Mouse (Mus musculus) layer of hippocampus, postnatal 10 days (tissue): ENCODE results near the gene Chst3. TPM values are rescaled to one million over a fixed set of nuclear protein-coding genes. Genes with fewer than 3 reads are reported as not detected.
A peak's percentile ranks its signal among the peaks of the same experiment; 100 is the strongest.
"Not testable (repeated sequence)": the region's sequence is repeated elsewhere in the genome, so short reads cannot be mapped to it uniquely, and the experiment has no call there.

Source experiments
- DNase-seq, 2 experiments: peaks; one replicate each; pipeline ENCODE4 v3.0.0; 2021; ENCODE audit warnings: low spot score in 2 of 2
- long read RNA-seq: library from polyadenylated mRNA; stranded (forward); transcript quantifications from one replicate; pipeline ENCODE4 v2.0.0, GENCODE M21; 2023
- total RNA-seq, 2 experiments: library from RNA; stranded (reverse); gene quantifications; 2 replicates each; pipeline ENCODE4 v1.2.3; 2021

Gene Chst3
- 1 to 10 TPM; 2.5 to 3.3 TPM for total RNA-seq
- long read RNA-seq, partial matches to known transcripts, result 0 of 9 reads
- long read RNA-seq, other reads (novel, unspliced or antisense), result 9 of 9 reads

DNA sequence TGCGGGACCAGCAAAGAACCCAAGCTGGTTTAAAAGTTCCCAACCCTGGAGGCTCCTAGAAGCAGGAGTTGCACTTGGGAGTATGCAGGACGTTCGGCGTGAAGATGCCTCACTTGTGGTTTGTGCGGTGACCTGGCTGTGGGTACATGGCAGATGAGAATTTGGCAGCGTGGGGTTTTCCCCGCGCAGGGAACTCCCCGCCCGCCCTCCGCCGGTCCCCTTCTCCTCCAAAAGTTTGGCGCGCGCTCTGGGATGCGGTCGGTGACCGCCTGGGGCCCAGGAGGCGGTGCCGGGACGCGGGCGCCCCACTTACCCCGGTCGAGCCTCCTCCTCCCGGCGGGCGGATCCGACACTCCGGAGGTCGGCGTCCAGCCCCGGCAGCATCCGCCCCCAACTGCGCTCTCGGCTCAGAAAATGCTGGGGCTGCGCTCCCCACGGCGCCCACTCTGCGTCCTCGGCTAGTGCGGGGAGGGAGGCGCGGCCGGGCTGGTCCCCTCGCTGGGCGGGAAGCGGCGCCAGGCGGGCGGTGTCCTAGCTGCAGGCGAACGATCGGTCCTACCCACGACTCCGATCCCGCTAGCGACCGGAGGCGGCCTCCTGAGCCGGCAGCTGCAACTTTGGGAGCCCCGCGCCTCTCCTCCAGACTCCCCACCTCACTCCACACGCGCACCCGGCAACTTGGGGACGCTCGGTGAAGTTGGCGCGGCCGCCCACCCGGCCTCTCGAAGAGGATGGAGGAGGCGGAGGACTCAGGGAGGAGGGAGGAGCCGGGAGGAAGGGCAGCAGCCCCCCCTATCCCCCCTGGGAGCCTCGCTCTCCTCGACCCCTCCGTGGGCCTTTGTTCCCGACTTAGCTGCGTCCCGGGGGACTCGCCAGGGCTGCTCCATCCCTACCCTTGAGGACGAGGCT is at the start of gene Chst3:
Gene Chst3 (minus strand): TSS at position 670 of the 909 bp plus-strand sequence.
- DNase-seq, result peak; percentile 40 to 63

- no peak for DNase-seq
Measured at GRCm38 (mm10) chr10:60268738-60269137, 49.7 kb upstream of the Chst3 start.

- no peak for DNase-seq
Measured at GRCm38 (mm10) chr10:60266842-60267401, 47.9 kb upstream of the Chst3 start.

GRCm38 (mm10) chr10:60265252-60265651 is 46.2 kb upstream of the Chst3 start:
- DNase-seq, result peak; percentile 38 to 45

- no peak for DNase-seq
Measured at GRCm38 (mm10) chr10:60263351-60263750, 44.3 kb upstream of the Chst3 start.

DNA sequence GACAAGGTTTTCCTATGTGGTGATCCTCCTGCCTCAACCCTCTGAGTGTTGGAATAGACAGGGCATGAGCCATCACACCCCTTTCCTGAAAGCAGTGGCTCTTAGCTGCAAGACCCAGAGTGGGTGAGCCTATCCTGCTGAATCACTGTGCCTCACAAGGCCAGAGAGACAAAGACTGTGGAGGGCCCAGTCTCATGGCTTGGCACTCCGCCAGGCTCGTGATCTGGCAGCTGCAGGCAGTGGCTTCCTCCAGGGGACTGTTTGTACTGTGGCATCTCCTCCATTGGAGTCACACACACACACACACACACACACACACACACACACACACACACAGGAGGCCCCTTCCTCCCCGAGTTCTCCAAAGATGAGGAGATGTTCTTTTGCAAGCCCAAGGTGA is 43.3 kb upstream of the Chst3 start:
- DNase-seq, result peak; percentile 87 to 88

DNA sequence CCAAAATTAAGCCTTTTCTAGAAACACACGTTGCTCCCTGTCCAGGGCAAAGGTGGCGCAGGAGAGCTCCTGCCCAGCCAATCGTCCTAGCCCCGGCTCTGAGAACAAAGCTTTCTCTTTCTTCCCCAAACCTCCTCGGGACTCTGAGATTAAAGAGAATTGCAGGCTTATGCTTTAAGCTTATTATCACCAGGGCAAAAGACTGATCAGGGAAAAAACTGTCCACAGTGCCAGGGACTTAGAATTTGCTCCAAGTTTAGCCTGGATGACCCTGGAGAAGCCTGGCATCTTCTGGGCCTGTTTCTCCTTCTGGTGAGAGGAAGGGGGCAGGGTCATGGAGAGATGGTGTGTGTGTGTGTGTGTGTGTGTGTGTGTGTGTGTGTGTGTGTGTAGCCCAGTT is 42.5 kb upstream of the Chst3 start:
- DNase-seq, result no peak

DNA sequence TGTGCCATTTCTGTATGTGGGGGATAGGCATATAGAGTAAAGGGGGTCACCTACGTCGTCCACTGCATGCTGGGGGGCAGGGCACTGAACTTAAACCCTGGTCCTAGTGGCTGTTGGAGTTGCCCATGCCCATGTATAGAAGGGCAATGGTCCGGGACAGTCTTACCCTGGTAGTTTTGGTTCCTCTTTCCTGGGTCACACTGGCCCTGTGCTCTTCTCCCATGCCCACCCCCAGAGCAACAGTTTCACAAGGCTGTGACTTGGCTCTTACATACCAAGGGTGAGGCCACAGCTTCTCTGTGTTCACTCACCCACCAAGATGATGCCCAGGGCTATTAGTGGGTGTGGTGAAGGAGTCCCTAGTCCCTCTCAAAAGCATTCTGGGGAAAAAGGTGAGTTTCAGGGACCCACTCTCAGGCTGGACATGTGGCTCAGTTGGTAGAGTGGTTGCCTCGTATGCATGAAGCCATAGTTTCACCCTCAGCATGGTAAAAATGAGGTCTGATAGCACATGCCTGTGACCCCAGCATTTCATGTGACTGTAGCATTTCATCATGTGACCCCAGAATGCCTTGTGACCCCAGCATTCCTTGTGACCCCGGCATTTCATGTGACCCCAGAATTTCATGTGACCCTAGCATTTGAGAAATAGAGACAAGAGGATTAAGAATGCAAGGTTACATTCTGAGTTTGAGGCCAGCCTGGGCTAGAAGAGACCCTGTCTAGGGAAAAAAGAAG is 41.7 kb upstream of the Chst3 start:
- no peak for DNase-seq

GRCm38 (mm10) chr10:60257261-60257825 is 38.3 kb upstream of the Chst3 start:
- no peak for DNase-seq

GRCm38 (mm10) chr10:60256088-60256487 is 37.0 kb upstream of the Chst3 start:
- no peak for DNase-seq

- no peak for DNase-seq
Measured at GRCm38 (mm10) chr10:60252606-60253005, 33.5 kb upstream of the Chst3 start.

DNA sequence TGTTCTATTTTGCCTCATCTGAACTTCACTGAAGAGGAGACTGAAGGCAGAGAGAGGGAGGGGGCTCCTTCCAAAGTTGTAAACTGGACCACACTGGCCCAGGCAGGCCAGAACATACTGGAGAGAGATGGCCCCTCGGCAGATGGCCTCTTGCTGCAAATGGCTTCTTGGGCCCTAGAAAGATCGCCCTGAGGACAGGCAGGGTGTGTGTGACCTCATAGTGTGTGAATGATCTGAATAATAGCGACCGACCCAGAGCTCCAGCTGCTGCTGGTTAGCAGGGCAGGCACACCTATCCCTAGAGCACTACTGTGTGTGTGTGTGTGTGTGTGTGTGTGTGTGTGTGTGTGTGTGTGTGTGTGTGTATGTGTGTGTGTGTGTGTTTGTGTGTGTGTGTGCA is 33.1 kb upstream of the Chst3 start:
- DNase-seq, result no peak

DNA sequence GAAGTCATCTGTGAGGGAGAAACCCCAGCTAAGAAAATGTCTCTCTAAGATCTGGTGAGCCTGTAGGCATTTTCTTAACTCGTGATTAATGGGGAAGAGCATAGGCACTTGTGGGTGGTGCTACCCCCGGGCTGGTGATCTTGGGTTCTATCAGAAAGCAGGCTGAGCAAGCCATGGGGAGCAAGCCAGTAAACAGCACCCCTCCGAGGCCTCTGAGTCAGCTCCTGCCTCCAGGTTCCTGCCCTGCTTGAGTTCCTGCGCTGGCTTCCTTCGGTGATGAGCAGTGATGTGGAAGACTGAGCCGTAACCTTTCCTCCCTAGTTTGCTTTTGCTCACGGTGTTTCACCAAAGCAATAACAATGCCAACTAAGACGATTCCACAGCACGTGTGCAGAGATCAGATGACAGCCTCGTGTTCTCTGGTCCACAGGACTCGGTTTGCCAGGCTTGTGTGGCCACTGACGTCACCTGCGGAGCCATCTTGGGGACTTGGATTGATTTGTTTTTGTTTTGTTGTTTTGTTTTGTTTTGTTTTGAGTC is 31.4 kb upstream of the Chst3 start:
- DNase-seq, result no peak

DNA sequence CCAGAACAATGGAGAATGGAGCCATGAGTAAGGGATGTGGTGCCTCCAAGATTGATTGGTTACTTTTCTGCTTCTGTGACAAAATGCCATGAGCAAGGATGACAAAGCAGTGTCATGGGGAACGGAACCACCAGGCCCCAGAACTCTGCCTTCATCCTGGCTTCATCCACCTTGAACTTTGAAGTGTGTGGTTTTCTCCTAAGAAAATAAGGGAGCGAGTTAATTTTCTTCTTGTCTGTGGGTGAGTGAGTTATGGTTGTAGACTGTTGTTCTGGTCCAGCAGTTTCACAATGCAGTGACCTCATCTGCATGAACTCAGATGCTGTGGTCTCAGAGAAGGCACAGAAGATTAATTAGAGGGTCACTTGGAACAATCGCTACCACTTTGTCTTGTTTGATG is 29.3 kb upstream of the Chst3 start:
- DNase-seq, result not testable (repeated sequence)

- DNase-seq, result peak; percentile 65
Measured at GRCm38 (mm10) chr10:60246519-60246918, 27.5 kb upstream of the Chst3 start.

- no peak for DNase-seq
Measured at GRCm38 (mm10) chr10:60245635-60246034, 26.6 kb upstream of the Chst3 start.

GRCm38 (mm10) chr10:60245041-60245440 is 26.0 kb upstream of the Chst3 start:
- peak; percentile 95 to 97 for DNase-seq

- DNase-seq, result no peak
Measured at GRCm38 (mm10) chr10:60243941-60244340, 24.9 kb upstream of the Chst3 start.

DNA sequence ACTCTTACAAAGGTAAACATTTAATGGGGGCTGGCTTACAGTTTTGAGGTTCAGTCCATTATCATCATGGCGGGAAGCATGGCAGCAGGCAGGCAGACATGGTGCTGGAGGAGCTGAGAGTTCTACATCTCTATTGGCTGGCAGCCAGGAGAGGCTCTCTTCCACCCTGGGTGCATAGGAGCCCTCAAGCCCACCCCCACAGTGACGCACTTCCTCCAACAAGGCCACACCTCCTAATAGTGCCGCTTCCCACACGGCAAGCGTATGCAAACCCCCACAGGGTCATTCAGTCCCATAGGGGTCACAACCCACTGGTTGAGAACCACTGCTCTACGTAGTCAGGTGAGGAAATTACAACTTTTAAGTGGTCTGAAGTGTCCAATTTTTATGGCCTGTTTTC is 21.4 kb upstream of the Chst3 start:
- DNase-seq, result no peak

- peak; percentile 76 to 80 for DNase-seq
Measured at GRCm38 (mm10) chr10:60237475-60238154, 18.6 kb upstream of the Chst3 start.

DNA sequence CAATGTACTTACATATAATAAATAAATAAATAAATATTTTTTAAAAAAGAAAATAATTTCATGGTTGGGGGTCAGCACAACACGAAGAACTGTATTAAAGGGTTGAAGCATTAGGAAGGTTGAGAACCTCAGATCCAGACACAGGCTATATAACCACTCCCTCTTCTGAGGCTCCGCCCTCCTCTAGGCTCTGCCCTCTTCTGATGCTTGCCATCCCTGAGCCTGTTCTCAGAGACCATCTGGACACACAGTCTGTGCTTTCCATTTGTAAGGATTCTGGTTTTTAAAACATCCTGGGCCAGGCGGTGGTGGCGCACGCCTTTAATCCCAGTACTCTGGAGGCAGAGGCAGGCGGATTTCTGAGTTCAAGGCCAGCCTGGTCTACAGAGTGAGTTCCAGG is 16.8 kb upstream of the Chst3 start:
- not testable (repeated sequence) for DNase-seq
